Mouse (Mus musculus) MEL (cell line): ENCODE results near the gene Ube2d3. TPM values are rescaled to one million over a fixed set of nuclear protein-coding genes. Genes with fewer than 3 reads are reported as not detected.

Experiments used
- DNase-seq: peaks from one replicate; pipeline ENCODE4 v3.0.0; 2011; ENCODE audit warnings: low read depth, low spot score
- H3K27ac ChIP-seq: 2 replicates; pipeline ENCODE4 v1.5.1; 2012; ENCODE audit warnings: low read depth, mild to moderate bottlenecking, control low read depth, low read length, moderate library complexity; ENCODE audit not compliant: control insufficient read depth
- H3K27me3 ChIP-seq, 2 experiments: fragments of 150-350 bp in 1 of 2; sonication (generic) in 1 of 2; 2 replicates each; pipeline ENCODE4 v1.6.1; 2012; ENCODE audit warnings: low read length in 2 of 2, mild to moderate bottlenecking in 2 of 2, improper control_type of control experiment in 1 of 2, moderate library complexity in 1 of 2; ENCODE audit not compliant: insufficient read depth in 2 of 2, control insufficient read depth in 1 of 2
- H3K36me3 ChIP-seq, 2 experiments: 2 replicates each; pipeline ENCODE4 v1.6.1; 2012 to 2014; ENCODE audit warnings: low read length in 2 of 2, improper control_type of control experiment in 1 of 2, inconsistent platforms in 1 of 2, mild to moderate bottlenecking in 1 of 2; ENCODE audit not compliant: insufficient read depth in 2 of 2, control insufficient read depth in 1 of 2
- H3K4me1 ChIP-seq, 2 experiments: fragments of 150-350 bp in 1 of 2; sonication (generic) in 1 of 2; 2 replicates each; pipeline ENCODE4 v1.6.1; 2012; ENCODE audit warnings: low read length in 2 of 2, improper control_type of control experiment in 1 of 2, mild to moderate bottlenecking in 1 of 2; ENCODE audit not compliant: insufficient read depth in 2 of 2, control insufficient read depth in 1 of 2
- H3K4me3 ChIP-seq, 2 experiments: fragments of 150-350 bp in 1 of 2; sonication (generic) in 1 of 2; 2 replicates each; pipeline ENCODE4 v1.5.1; 2012; ENCODE audit warnings: low read depth in 2 of 2, low read length in 2 of 2, mild to moderate bottlenecking in 2 of 2, moderate library complexity in 2 of 2, control low read depth in 1 of 2, improper control_type of control experiment in 1 of 2; ENCODE audit not compliant: control insufficient read depth in 1 of 2, insufficient read depth in 1 of 2
- H3K79me2 ChIP-seq: 2 replicates; pipeline ENCODE4 v1.6.1; 2012; ENCODE audit warnings: mild to moderate bottlenecking, low read length, moderate library complexity; ENCODE audit not compliant: control insufficient read depth, poor library complexity, insufficient read depth
- H3K9ac ChIP-seq: 2 replicates; pipeline ENCODE4 v1.6.1; 2012; ENCODE audit warnings: low read depth, mild to moderate bottlenecking, control low read depth, low read length, moderate library complexity; ENCODE audit not compliant: control insufficient read depth, poor library complexity, severe bottlenecking
- H3K9me3 ChIP-seq: fragments of 150-350 bp; sonication (generic); replicated peaks from 2 replicates; pipeline ENCODE4 v1.6.1; 2012; ENCODE audit warnings: mild to moderate bottlenecking, low read length, improper control_type of control experiment, moderate library complexity; ENCODE audit not compliant: insufficient read depth
- BHLHE40 ChIP-seq: IDR thresholded peaks from 2 replicates; pipeline ENCODE4 v1.6.1; 2012; ENCODE audit warnings: low read depth, mild to moderate bottlenecking, inconsistent platforms, low read length, improper control_type of control experiment, borderline replicate concordance
- CTCF ChIP-seq, 3 experiments: IDR thresholded peaks in 2 of 3; conservative IDR thresholded peaks in 1 of 3; 2 replicates each; pipeline ENCODE4 v1.5.1; 2011 to 2012; ENCODE audit warnings: low read length in 3 of 3, low read depth in 2 of 3, mild to moderate bottlenecking in 2 of 3, improper control_type of control experiment in 1 of 3, inconsistent platforms in 1 of 3, mixed read lengths in 1 of 3, moderate library complexity in 1 of 3; ENCODE audit not compliant: control insufficient read depth in 1 of 3, insufficient read depth in 1 of 3, poor library complexity in 1 of 3, severe bottlenecking in 1 of 3
- ETS1 ChIP-seq: IDR thresholded peaks from 2 replicates; pipeline ENCODE4 v1.6.1; 2012; ENCODE audit warnings: low read depth, mild to moderate bottlenecking, inconsistent platforms, low read length, improper control_type of control experiment, moderate library complexity
- GATA1 ChIP-seq: IDR thresholded peaks from 2 replicates; pipeline ENCODE4 v1.6.1; 2011; ENCODE audit warnings: low read depth, low read length, improper control_type of control experiment
- HCFC1 ChIP-seq: IDR thresholded peaks from 2 replicates; pipeline ENCODE4 v1.6.1; 2012; ENCODE audit warnings: low read depth, mild to moderate bottlenecking, inconsistent platforms, low read length, improper control_type of control experiment, moderate library complexity
- KAT2A ChIP-seq: conservative IDR thresholded peaks from 2 replicates; pipeline ENCODE4 v1.6.1; 2012; ENCODE audit warnings: low read depth, low read length, improper control_type of control experiment, inconsistent platforms
- MAFK ChIP-seq: IDR thresholded peaks from 2 replicates; pipeline ENCODE4 v1.6.1; 2011; ENCODE audit warnings: low read depth, mild to moderate bottlenecking, low read length, improper control_type of control experiment, borderline replicate concordance
- MAX ChIP-seq: IDR thresholded peaks from 2 replicates; pipeline ENCODE4 v1.6.1; 2011; ENCODE audit warnings: low read length, improper control_type of control experiment
- MYB ChIP-seq: IDR thresholded peaks from 2 replicates; pipeline ENCODE4 v1.6.1; 2011; ENCODE audit warnings: mild to moderate bottlenecking, low read depth, low read length, improper control_type of control experiment
- MYC ChIP-seq: IDR thresholded peaks from 2 replicates; pipeline ENCODE4 v1.6.1; 2011; ENCODE audit warnings: low read depth, mild to moderate bottlenecking, low read length, improper control_type of control experiment, moderate library complexity
- NRF1 ChIP-seq: IDR thresholded peaks from 2 replicates; pipeline ENCODE4 v1.6.1; 2014; ENCODE audit warnings: low read depth, mild to moderate bottlenecking, inconsistent platforms, low read length, improper control_type of control experiment, moderate library complexity; ENCODE audit not compliant: poor library complexity, insufficient read depth, severe bottlenecking
- POLR2A ChIP-seq, 2 experiments: IDR thresholded peaks; 2 replicates each; pipeline ENCODE4 v1.6.1; 2011 to 2012; ENCODE audit warnings: low read length in 2 of 2, mild to moderate bottlenecking in 2 of 2, control low read depth in 1 of 2, improper control_type of control experiment in 1 of 2, low read depth in 1 of 2, moderate library complexity in 1 of 2; ENCODE audit not compliant: control insufficient read depth in 1 of 2, insufficient read depth in 1 of 2, poor library complexity in 1 of 2
- POLR2AphosphoS5 ChIP-seq: IDR thresholded peaks from 2 replicates; pipeline ENCODE4 v1.6.1; 2012; ENCODE audit warnings: low read depth, borderline replicate concordance, mild to moderate bottlenecking, inconsistent platforms, low read length, moderate library complexity, mixed read lengths
- RCOR1 ChIP-seq: IDR thresholded peaks from 2 replicates; pipeline ENCODE4 v1.6.1; 2012; ENCODE audit warnings: low read depth, mild to moderate bottlenecking, inconsistent platforms, low read length, improper control_type of control experiment
- SMC3 ChIP-seq: IDR thresholded peaks from 2 replicates; pipeline ENCODE4 v1.6.1; 2011; ENCODE audit warnings: low read depth, low read length, improper control_type of control experiment
- TBP ChIP-seq: IDR thresholded peaks from 2 replicates; pipeline ENCODE4 v1.8.0; 2011; ENCODE audit warnings: low read depth, low read length, improper control_type of control experiment
- TCF12 ChIP-seq: IDR thresholded peaks from 2 replicates; pipeline ENCODE4 v1.6.1; 2014; ENCODE audit warnings: low read depth, mild to moderate bottlenecking, inconsistent platforms, low read length, improper control_type of control experiment, moderate library complexity
- UBTF ChIP-seq: IDR thresholded peaks from 2 replicates; pipeline ENCODE4 v1.6.1; 2012; ENCODE audit warnings: low read depth, mild to moderate bottlenecking, inconsistent platforms, low read length, improper control_type of control experiment, moderate library complexity, borderline replicate concordance; ENCODE audit not compliant: insufficient read depth
- ZC3H11A ChIP-seq: IDR thresholded peaks from 2 replicates; pipeline ENCODE4 v1.6.1; 2012; ENCODE audit warnings: low read depth, mild to moderate bottlenecking, inconsistent platforms, low read length, improper control_type of control experiment
- ZMIZ1 ChIP-seq: IDR thresholded peaks from 2 replicates; pipeline ENCODE4 v1.6.1; 2012; ENCODE audit warnings: low read depth, mild to moderate bottlenecking, inconsistent platforms, low read length, improper control_type of control experiment, moderate library complexity
- ZNF384 ChIP-seq: IDR thresholded peaks from 2 replicates; pipeline ENCODE4 v1.6.1; 2012; ENCODE audit warnings: low read depth, mild to moderate bottlenecking, inconsistent platforms, low read length, improper control_type of control experiment
- polyA plus RNA-seq, 2 experiments: library from polyadenylated mRNA; stranded (reverse) in 1 of 2; unstranded in 1 of 2; fragments of >175 nt in 1 of 2; fragments of >200 nt in 1 of 2; gene quantifications; 2 replicates each; pipeline versions ENCODE4 v1.2.1 to v1.2.4; 2012; ENCODE audit warnings: low replicate concordance in 2 of 2, low read depth in 1 of 2; ENCODE audit not compliant: insufficient read length in 2 of 2, insufficient read depth in 1 of 2, missing spikeins in 1 of 2
- total RNA-seq: library from RNA; depleted of rRNA; stranded (reverse); fragments of 300-350 nt; gene quantifications from 2 replicates; pipeline ENCODE4 v1.2.3, GENCODE M21; 2012

Ube2d3 gene
- total and polyA plus RNA-seq, 3 experiments = 40.9 to 432 (median 340) TPM

GRCm38 (mm10) chr3:135513800-135514425 lies 76.0 kb downstream of the Ube2d3 start:
- DNase-seq = no peak
- Histone ChIP-seq H3K9me3 (no peaks in the 10 kb centered on the region), H3K27me3 (no peaks in the 10 kb centered on the region), H3K27ac (no peak overlapping the region), H3K4me3 (no peak overlapping the region), H3K4me1 (peaks cover 0 to 7% of the 10 kb centered on the region in 2 experiments; a peak in 1 of 4 replicates), H3K36me3 (no peaks in the 10 kb centered on the region; a peak in 2 of 4 replicates), H3K9ac (no peak overlapping the region), H3K79me2 (no peaks in the 10 kb centered on the region)
- TF ChIP-seq TCF12 = no peak
- no peak for TF ChIP-seq ETS1
- no peak for TF ChIP-seq NRF1
- TF ChIP-seq ZC3H11A = no peak
- TF ChIP-seq KAT2A = no peak
- no peak for TF ChIP-seq MAFK
- no peak for TF ChIP-seq CTCF (IDR thresholded peaks at IDR 0.05 in 2 of 3, conservative IDR thresholded peaks at IDR 0.05 in 1 of 3; ENCODE audit: control insufficient read depth in 1 of 3, insufficient read depth in 1 of 3, low read depth in 2 of 3, low read length in 3 of 3, poor library complexity in 1 of 3, severe bottlenecking in 1 of 3)
- no peak for TF ChIP-seq SMC3
- no peak for TF ChIP-seq MAX
- TF ChIP-seq ZNF384 = no peak
- TF ChIP-seq POLR2A (IDR thresholded peaks at IDR 0.05; ENCODE audit: control insufficient read depth in 1 of 2, insufficient read depth in 1 of 2, low read depth in 1 of 2, low read length in 2 of 2, poor library complexity in 1 of 2) = no peak
- no peak for TF ChIP-seq MYB
- no peak for TF ChIP-seq MYC
- no peak for TF ChIP-seq UBTF

GRCm38 (mm10) chr3:135515246-135515645 lies 77.3 kb downstream of the Ube2d3 start:
- Histone ChIP-seq H3K4me3 (no peak overlapping the region), H3K36me3 (no peaks in the 10 kb centered on the region; a peak in 2 of 4 replicates), H3K9ac (no peak overlapping the region)

More at GRCm38 (mm10) chr3:135515246-135515645, 77.3 kb downstream of the Ube2d3 start:
- no peak for TF ChIP-seq ZNF384
- no peak for TF ChIP-seq POLR2AphosphoS5
- TF ChIP-seq TBP = no peak
- no peak for TF ChIP-seq HCFC1
- no peak for TF ChIP-seq BHLHE40
- TF ChIP-seq RCOR1 = no peak
- no peak for TF ChIP-seq ZMIZ1
- TF ChIP-seq GATA1 = no peak
- TF ChIP-seq POLR2A (IDR thresholded peaks at IDR 0.05; ENCODE audit: control insufficient read depth in 1 of 2, insufficient read depth in 1 of 2, low read depth in 1 of 2, low read length in 2 of 2, poor library complexity in 1 of 2) = no peak
- no peaks in the 10 kb centered on the region for H3K27me3 ChIP-seq
- H3K9me3 ChIP-seq = no peaks in the 10 kb centered on the region
- no peaks in the 10 kb centered on the region for H3K79me2 ChIP-seq
- H3K27ac ChIP-seq = no peak overlapping the region
- DNase-seq = no peak
- peaks cover 0 to 7% of the 10 kb centered on the region in 2 experiments; a peak in 1 of 4 replicates for H3K4me1 ChIP-seq
